Mouse (Mus musculus): ENCODE measurements around the gene 4930595D18Rik. TPM values are rescaled to one million over a fixed set of nuclear protein-coding genes. Genes with fewer than 3 reads are reported as not detected.

4930595D18Rik gene
- 0.98 TPM in 1 of 2 replicates, not detected in the other for total RNA-seq (2017)

DNA sequence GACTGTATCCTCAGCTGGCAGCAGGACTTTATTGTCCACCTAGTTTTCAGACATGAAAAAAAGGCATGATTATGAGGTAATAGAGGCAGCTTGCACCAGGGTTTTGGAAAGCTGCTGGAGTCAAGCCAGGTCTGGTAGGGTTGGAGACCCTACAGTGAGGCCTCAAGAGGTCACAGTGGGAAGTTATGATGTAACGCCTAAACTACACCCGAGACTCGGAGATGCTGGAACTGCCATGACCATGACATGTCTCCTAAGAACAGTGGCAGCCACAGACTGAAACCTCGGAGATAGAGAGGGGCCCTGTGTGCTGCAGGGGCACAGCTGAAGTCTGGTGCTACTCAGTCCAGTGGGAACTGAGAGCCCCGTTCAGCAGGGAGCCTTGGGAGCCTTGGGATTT lies at the start of gene 4930595D18Rik:
4930595D18Rik (minus strand) TSS at position 16 of the 400 bp plus-strand sequence.
- no peak for ATAC-seq (ENCODE audit: extremely low read depth, insufficient number of reproducible peaks, low FRiP score, poor library complexity, severe bottlenecking)

GRCm38 (mm10) chr12:111233798-111234197 lies 49.5 kb upstream of the 4930595D18Rik start:
- no peak for ATAC-seq (ENCODE audit: extremely low read depth, insufficient number of reproducible peaks, low FRiP score, poor library complexity, severe bottlenecking)

GRCm38 (mm10) chr12:111230793-111231192 lies 46.5 kb upstream of the 4930595D18Rik start:
- ATAC-seq (ENCODE audit: extremely low read depth, insufficient number of reproducible peaks, low FRiP score, poor library complexity, severe bottlenecking), result no peak

DNA sequence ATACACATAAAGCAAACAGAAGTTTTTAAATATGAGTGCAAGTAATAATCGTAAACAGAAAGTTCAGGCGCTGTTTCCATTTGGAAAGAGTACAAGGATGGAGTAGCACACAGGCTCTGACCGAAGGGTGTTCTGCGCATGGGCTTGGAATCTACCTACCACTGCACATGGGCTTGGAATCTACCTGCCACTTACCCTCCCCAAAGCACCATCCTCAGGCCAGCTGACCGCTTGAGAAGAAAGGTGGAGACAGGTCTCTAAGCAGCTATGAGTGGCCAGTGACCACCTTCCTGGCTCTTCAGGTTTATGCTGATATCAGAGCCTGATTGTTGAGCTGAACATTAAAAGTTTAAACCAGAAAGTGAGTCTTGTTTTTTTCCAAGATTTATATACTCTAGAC lies 44.2 kb upstream of the 4930595D18Rik start:
- ATAC-seq (ENCODE audit: extremely low read depth, insufficient number of reproducible peaks, low FRiP score, poor library complexity, severe bottlenecking), result no peak

GRCm38 (mm10) chr12:111227410-111227809 lies 43.1 kb upstream of the 4930595D18Rik start:
- ATAC-seq (ENCODE audit: extremely low read depth, insufficient number of reproducible peaks, low FRiP score, poor library complexity, severe bottlenecking), result no peak

GRCm38 (mm10) chr12:111225197-111225780 lies 41.0 kb upstream of the 4930595D18Rik start:
- ATAC-seq (ENCODE audit: extremely low read depth, insufficient number of reproducible peaks, low FRiP score, poor library complexity, severe bottlenecking), result no peak

- ATAC-seq (ENCODE audit: extremely low read depth, insufficient number of reproducible peaks, low FRiP score, poor library complexity, severe bottlenecking), result no peak
These were observed 34.6 kb upstream of the 4930595D18Rik start for GRCm38 (mm10) chr12:111218867-111219266.

DNA sequence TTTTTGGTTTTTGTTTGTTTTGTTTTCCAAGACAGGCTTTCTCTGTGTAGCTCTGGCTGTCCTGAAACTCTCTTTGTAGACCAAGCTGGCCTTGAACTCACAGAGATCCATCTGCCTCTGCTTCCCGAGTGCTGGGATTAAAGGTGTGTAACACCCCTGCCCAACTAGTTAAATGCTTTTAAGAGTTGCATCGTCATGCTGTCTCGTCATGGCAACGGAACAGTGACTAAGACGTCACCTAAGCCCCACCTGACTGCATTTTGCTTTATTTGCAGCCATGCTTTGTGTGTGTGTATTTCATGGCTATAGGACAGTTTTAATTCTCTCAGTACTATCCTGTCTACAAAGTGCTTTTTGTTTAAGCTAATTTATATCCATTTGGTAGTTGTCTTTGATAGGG lies 27.4 kb upstream of the 4930595D18Rik start:
- ATAC-seq (ENCODE audit: extremely low read depth, insufficient number of reproducible peaks, low FRiP score, poor library complexity, severe bottlenecking), result no peak

DNA sequence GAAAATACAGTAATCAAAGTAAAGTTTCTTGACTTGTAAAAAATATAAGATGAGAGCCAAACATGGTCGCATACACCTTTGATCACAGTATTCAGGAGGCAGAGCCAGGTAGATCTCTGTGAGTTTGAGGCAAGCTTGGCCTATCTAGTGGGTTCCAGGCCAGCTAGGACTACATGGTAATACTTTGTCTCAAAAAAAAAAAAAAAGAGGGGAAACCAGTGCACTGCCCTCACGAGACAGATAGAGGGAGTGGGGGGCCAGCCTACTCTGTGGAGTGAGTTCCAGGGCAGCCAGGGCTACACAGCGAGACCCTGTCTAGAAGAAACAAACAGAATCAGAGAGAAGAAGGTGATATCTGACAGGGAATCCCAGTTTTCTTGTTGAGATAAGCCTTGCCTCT lies 23.4 kb upstream of the 4930595D18Rik start:
- ATAC-seq (ENCODE audit: extremely low read depth, insufficient number of reproducible peaks, low FRiP score, poor library complexity, severe bottlenecking), result no peak

DNA sequence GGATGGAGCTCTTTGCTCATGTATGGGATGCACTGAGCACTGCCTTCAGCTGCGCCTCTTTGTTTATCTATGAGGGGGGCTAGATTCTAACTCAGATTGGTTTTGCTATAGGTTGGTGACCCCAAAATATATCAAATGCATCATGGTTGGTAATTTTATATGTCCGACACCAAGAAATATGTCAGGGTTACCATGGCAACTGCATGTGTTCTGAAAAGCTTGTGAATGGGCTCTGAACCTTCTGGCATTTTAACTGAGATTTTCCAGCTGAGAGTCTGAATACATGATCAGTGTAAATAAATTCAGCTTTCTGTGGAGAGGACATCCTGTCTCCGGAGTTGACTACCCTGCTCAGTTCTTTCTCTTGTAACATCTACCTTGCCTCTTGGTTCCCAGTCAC lies 19.7 kb upstream of the 4930595D18Rik start:
- ATAC-seq (ENCODE audit: extremely low read depth, insufficient number of reproducible peaks, low FRiP score, poor library complexity, severe bottlenecking), result no peak

DNA sequence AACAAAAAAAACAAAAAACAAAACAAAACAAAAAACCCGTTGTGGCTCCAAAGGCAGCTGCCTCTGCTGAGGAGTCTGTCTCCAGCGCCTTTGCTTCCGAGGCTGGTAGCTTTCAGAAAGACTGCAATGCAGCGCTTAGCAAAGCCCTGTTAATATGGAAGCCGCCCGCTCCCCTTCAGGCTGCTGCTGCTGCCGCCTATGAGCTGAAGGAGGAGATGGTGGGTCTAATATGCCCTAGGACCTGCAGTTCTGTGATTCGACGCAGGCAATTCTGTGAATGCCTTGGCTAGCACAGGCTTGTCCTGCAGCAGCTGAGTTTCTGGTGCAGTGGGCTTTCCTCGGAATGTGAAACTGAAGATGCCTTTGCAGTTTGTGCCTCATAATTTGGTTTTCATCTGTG lies 18.8 kb upstream of the 4930595D18Rik start:
- ATAC-seq (ENCODE audit: extremely low read depth, insufficient number of reproducible peaks, low FRiP score, poor library complexity, severe bottlenecking), result no peak

DNA sequence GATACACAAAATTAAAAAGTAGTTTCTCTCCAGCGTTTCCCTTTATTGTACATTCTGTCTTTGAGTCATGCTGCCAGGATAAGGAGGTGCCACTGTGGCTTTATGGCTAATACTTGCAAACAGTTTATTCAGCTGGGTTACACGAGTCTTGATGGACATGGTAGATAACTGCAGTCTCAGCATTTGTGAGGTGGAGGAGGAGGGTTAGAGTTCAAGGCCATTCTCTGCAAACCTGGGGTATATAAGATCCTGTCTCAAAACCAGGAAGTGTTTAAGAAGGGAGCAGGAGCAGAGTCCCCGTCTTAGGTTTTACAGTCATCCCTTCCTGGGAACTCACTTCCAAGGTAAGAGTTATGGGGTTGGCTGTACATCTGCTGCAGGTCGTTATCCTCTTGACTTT lies 12.3 kb upstream of the 4930595D18Rik start:
- ATAC-seq (ENCODE audit: extremely low read depth, insufficient number of reproducible peaks, low FRiP score, poor library complexity, severe bottlenecking), result no peak

DNA sequence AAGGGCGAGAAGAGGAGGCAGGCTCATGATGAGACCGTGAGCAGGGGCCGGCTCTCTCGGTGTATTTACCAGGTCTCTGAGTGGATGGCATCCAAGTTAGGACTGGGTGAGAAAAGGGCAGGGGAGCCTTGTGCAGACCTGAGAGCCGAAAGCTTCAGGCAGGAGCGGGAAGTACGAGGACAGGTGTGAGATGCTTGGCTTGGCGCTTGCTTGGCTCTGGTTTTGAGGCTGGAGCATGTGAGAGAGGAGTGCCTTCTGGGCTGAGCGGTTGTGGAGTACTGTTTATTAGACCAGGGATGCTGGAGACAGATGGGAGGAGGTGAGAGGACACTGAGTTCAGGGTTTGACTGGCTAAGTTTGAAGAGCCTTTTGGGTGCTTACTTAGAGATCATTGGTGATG lies 9.0 kb upstream of the 4930595D18Rik start:
- ATAC-seq (ENCODE audit: extremely low read depth, insufficient number of reproducible peaks, low FRiP score, poor library complexity, severe bottlenecking), result no peak

DNA sequence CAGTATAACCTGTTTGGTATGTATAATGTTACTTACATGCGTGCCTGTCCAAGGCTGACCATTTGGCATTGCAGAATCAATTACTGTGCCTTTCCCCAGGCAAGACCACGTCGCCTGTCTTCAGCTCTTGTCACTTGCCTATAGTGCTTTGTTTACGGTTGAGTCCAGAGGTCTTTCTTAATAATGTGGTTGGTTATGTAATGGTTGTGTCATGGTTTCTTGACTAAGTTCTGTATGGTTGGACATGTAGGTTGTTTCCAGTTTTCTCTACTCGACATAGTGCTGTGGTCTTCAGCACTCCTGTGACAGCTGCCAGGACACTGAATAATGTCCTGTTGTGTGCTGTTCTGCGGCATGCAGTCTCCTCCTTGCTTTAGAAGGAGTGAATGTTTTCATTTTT lies 8.5 kb upstream of the 4930595D18Rik start:
- peak; percentile 49; the same call in 1 of the 2 replicates for ATAC-seq (ENCODE audit: extremely low read depth, insufficient number of reproducible peaks, low FRiP score, poor library complexity, severe bottlenecking)

DNA sequence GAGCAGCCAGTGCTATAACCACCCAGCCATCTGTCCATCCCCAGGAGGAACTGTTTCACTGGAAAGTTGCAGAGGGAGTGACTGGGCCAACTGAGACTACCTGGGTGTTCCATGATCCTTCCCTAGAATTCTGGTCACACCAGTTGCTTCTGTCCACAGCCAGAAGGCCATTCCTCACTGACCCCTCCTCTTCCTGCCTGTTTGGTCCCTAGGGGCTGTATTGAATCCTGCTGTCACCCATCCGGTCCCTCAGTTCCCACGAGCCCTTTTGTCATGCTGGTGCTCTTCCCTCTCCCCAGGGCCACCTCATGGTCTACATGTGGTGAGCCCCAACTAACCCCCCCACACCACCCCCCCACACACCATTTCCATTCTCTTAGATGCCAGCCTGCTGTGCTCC lies 6.6 kb upstream of the 4930595D18Rik start:
- ATAC-seq (ENCODE audit: extremely low read depth, insufficient number of reproducible peaks, low FRiP score, poor library complexity, severe bottlenecking), result no peak

GRCm38 (mm10) chr12:111190355-111190754 lies 6.1 kb upstream of the 4930595D18Rik start:
- no peak for ATAC-seq (ENCODE audit: extremely low read depth, insufficient number of reproducible peaks, low FRiP score, poor library complexity, severe bottlenecking)

- no peak for ATAC-seq (ENCODE audit: extremely low read depth, insufficient number of reproducible peaks, low FRiP score, poor library complexity, severe bottlenecking)
These were observed 4.0 kb upstream of the 4930595D18Rik start for GRCm38 (mm10) chr12:111188295-111188694.

- ATAC-seq (ENCODE audit: extremely low read depth, insufficient number of reproducible peaks, low FRiP score, poor library complexity, severe bottlenecking), result no peak
These were observed 2.7 kb upstream of the 4930595D18Rik start for GRCm38 (mm10) chr12:111186986-111187385.

DNA sequence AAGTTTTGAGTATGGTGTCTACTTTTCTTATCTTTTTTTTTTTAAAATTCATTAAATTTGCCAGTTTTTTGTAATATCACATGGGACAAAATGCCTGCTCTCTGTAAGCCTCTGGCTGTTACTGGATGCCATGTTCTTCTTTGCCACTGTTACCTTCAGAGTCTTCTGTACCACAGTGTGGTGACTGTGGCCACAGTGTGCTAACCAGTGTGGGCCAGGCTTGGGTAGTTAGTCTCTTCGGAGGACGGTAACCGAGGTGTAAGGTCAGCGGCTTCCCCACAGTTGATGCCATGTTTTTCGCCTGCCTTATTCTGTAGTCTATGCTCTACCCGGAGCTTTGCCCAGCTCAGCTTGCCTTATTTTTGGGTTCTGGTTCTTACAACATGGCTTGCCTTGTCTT lies 1.9 kb downstream of the 4930595D18Rik start:
- no peak for ATAC-seq (ENCODE audit: extremely low read depth, insufficient number of reproducible peaks, low FRiP score, poor library complexity, severe bottlenecking)

DNA sequence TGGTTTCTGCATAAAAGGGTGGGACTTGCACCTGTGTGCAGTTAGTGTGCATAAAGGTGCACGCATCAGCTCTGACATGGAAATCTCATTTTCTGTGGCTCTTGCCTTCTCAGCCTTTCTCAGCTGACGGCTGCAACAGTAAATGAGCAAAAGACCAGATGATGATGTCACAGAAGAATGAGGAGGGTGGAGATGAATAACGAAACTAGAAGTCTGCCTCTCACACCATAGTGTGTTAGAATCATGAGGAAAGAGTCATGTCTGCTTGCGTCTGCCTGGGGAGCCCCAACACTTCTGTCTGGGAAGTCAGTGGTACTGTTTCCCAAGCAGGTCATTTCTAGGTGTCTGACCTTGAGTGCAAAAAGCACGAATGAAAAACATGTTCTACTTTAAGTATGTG lies 2.4 kb downstream of the 4930595D18Rik start:
- 0 out of 2 replicates have a peak, but pooled peaks have one; percentile 25 for ATAC-seq (ENCODE audit: extremely low read depth, insufficient number of reproducible peaks, low FRiP score, poor library complexity, severe bottlenecking)

GRCm38 (mm10) chr12:111178772-111179171 lies 5.5 kb downstream of the 4930595D18Rik start:
- ATAC-seq (ENCODE audit: extremely low read depth, insufficient number of reproducible peaks, low FRiP score, poor library complexity, severe bottlenecking), result 0 out of 2 replicates have a peak, but pooled peaks have one; percentile 9
